Mouse (Mus musculus): Measurements from ENCODE around the gene Usp3.

Usp3 gene

DNA sequence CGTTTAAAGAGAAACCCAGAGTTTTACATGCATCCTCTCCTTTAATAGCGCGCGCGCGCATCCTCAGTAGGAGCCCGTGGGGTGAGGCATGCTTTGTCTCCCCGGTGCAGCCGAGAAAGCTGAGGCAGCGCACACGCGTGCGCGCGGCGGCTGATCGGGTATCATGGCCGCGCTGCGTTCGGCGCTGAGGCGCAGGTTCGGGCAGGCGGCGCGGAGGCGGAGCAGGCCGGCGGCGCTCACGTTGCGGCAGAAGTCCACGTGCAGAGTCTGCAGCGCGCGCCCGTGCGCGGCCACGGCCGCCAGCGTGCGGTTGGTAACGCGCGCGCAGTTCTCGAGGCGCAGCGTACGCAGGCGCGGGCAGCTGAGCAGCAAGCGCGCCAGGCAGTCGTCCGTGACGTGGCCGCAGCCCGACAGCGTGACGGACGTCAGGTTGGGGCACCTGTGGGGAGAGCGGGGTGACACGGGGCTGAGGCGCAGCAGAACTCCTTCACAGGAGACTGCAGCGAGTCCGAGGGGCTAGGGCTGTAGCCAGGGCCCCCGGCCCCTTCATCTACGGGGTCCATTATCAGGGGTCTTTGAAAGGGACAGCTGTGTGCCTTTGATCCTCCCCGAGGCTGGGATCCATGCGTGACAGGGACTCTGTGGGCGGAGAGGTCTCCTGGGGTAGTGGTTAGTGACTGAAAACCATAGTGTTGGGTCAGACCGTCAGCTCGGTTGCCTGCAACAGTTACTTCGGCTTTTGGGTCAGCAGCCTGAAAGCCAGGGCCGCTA is 81.2 kb downstream of the Usp3 start:
- in situ Hi-C loops (cut with MboI; ENCODE audit: low sequenced_read_pairs): loop anchor here (10.0 kb wide), 1 partner anchor 193 kb away; no protein-coding TSS in a partner anchor

DNA sequence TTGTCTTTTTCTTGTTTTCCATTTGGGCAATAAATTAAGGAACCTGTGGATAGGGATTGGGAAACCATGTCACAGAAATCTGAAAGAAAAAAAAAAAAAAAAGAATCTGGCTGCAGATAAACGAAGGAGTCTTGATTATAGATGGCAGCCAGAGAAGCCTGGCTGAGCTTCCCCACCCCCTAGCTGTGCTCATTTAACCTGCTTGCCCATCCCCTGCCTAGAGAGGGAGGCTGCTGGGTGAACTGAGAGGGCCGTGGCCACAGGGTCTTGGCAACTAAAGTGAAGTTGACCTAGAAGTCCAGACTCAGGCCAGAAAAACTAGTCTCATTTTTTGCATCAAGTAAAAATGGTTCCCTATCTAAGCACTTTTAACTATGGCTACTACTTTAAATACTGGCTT is 82.0 kb downstream of the Usp3 start:
- in situ Hi-C loops (cut with MboI; ENCODE audit: low sequenced_read_pairs): loop anchor here (10.0 kb wide), 1 partner anchor 194 kb away; no protein-coding TSS in a partner anchor

DNA sequence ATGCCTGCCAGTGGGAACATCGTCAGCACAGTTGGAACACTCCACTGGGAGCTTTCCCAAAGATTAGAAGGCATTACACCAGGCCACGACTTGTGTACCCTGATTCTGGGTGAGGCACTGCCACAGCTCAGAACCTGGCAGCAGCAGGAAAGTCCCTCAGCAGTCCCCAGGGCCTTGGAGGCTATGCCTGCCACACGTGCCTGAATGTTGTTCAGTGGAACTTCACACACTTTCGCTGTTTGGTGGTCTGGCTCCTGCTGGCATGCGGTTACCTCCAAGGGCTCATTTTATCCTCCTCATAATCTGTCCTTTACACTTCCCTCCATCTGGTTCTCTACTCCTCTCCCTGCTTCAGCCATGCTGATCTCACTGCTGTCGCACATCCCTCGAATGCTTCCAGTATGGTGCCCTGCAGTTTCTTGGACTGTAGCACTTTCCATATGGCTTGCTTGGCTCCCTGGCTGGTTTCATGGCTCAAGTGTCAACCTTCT is 82.5 kb downstream of the Usp3 start:
- in situ Hi-C loops (cut with MboI; ENCODE audit: low sequenced_read_pairs): loop anchor here (10.0 kb wide), 1 partner anchor 194 kb away; no protein-coding TSS in a partner anchor

DNA sequence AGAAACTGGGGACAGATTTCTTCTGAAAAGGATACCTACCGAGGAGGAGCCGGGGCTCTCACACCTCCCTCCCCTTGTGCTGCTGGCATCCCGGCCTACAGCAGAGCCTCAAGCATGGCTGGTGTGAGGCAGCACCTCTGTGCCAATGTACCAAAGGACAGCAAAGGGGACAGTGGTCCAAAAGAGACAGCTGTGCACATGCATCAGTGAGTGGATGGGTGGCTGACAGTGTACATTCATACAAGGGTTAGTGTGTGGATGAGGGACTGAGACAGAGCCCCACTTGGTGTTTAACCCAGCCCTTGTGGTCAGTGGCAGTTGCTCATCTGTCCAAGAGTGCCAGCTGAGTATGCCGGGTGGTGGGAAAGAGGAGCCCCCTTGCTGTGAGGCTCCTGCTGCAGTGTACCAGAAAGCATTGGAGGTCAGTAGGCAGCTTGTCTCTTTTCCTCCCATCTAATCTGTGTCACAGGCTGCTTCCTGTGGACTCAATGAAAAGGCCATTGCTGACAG is 84.0 kb downstream of the Usp3 start:
- in situ Hi-C loops (cut with MboI; ENCODE audit: low sequenced_read_pairs): no loop called here

- in situ Hi-C loops (cut with MboI; ENCODE audit: low sequenced_read_pairs): no loop called here
These were observed 85.3 kb downstream of the Usp3 start for GRCm38 (mm10) chr9:66507684-66508083.

DNA sequence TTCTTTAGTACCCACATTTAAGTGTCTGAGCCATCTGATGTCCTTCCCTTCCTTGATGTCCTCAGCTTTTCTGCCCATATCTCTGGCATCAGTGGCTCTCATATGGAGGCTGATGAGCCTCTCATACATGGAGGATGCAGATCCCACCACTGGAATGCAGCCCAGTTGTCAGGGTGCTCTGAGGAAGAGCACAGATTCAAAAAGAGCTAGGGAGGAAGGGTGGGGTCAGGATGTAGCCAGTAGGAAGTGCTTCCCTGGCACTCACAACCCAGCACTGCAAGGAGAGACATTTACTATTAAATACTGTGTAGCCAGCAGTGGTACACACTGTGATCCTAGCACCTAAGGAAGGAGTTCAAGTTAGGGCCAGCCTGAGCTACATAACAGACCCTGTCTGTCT is 86.5 kb downstream of the Usp3 start:
- in situ Hi-C loops (cut with MboI; ENCODE audit: low sequenced_read_pairs): no loop called here

DNA sequence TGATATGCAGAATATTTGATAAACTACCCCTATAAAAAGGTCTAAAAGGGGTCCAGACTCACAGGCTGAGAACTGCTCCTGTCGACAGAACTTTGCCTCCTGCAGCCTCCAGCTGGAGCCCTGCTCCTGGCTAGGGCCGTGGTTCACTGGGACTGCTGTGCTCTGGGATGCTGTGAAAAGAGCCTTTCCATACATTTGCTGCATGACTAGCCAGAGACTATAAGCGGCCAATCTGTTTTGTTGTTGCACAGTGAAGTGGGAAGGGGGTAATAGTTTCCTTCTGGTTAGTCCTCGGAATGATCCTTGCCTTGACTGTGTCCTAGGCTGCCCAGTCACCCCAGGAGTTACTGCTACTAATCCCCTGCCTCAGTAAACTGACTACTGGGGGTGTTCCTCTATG is 86.9 kb downstream of the Usp3 start:
- in situ Hi-C loops (cut with MboI; ENCODE audit: low sequenced_read_pairs): no loop called here

DNA sequence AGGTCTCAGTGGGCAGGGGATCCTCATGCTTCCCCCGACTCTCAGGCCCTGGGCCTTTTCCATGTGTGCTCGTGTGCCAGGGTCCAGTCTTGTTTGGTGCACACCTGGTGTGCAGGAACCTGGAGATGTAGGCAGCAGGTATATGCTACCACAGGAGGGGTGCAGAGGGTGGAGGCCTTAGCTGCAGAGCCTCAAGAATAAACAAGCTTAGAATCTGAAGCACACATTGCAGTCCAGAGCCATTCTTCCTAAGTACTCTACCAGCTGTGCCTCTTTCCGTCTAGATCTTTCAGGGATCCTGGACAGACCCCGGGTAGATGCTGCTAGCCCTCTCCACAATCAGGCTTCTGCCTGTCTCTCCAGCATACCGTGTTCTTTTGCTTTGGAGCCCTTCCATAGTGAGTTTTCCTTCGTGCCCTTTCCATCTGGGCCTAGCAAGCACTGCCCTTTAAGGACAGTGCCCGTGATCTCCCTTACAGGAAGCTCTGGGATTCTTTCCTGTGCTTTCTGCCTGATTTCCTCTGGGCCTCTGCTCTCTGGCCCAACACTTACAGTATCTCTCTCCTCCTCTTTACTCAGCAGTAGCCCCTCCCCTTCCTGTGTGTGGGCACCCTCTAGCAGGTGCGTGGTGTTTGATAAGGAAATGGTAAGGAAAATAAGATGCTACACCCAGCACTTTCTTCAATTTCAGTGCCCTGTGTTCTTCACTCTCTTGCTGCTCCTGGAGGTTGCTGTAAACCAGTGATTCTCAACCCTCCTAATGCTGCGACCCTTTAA is 87.6 kb downstream of the Usp3 start:
- in situ Hi-C loops (cut with MboI; ENCODE audit: low sequenced_read_pairs): no loop called here

DNA sequence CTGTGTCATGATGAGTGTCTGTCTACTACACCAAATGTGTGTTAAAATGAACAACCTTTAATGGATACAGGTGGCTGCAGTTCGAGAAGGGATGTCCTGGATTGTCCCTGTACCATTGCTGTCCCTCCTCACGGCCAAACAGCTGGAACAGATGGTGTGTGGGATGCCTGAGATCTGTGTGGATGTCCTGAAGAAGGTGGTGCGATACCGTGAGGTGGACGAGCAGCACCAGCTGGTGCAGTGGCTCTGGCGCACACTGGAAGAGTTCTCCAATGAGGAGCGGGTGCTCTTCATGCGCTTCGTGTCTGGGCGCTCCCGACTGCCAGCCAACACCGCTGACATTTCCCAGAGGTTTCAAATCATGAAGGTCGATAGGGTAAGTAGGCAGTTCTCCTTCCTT is 88.4 kb downstream of the Usp3 start:
- in situ Hi-C loops (cut with MboI; ENCODE audit: low sequenced_read_pairs): no loop called here

- in situ Hi-C loops (cut with MboI; ENCODE audit: low sequenced_read_pairs): no loop called here
These were observed 89.0 kb downstream of the Usp3 start for GRCm38 (mm10) chr9:66503879-66504411.

GRCm38 (mm10) chr9:66501248-66501647 is 91.7 kb downstream of the Usp3 start:
- in situ Hi-C loops (cut with MboI; ENCODE audit: low sequenced_read_pairs): no loop called here

- in situ Hi-C loops (cut with MboI; ENCODE audit: low sequenced_read_pairs): no loop called here
These were observed 99.0 kb downstream of the Usp3 start for GRCm38 (mm10) chr9:66493992-66494391.

DNA sequence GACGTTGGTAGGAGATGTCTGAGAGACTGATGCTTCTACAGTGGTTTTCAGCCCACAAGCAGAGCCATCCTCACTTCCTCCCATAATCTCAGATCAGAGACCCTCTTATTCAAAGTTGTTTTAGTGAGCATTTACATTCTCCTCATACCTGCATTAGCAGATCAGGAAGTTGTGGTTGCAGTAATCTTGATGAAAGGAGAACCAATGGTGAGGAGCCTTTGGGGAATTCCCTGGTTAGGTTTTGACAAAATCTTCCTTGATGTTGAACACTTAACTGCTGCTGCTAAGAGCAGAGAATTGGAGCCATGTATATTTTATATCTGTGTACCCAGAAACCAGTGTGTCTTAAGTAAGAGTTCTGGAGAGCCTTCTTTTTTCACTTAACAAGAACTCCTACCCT is 100.6 kb downstream of the Usp3 start:
- in situ Hi-C loops (cut with MboI; ENCODE audit: low sequenced_read_pairs): no loop called here

DNA sequence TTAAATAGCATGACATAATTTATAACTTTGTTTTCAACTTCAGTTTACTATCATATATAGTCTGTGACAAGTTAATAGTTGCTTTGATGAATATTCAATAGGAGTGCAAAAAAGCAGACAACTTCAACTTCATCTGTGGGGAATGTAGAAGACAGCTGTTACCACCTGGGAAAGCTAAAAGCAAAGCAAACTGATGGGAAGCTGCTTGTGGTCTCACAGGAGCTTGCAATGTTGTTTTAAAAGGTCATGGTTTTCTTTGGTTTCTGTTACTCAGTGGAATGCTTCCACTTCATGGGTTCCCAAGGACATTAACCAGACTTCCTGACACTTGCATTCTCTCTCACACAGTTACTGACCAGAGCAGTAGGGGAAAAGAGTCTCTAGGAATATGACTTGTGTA is 104.2 kb downstream of the Usp3 start:
- in situ Hi-C loops (cut with MboI; ENCODE audit: low sequenced_read_pairs): loop anchor here (5.0 kb wide), 1 partner anchor 36 kb away; no protein-coding TSS in a partner anchor

- in situ Hi-C loops (cut with MboI; ENCODE audit: low sequenced_read_pairs): no loop called here
These were observed 109.5 kb downstream of the Usp3 start for GRCm38 (mm10) chr9:66483429-66483828.

DNA sequence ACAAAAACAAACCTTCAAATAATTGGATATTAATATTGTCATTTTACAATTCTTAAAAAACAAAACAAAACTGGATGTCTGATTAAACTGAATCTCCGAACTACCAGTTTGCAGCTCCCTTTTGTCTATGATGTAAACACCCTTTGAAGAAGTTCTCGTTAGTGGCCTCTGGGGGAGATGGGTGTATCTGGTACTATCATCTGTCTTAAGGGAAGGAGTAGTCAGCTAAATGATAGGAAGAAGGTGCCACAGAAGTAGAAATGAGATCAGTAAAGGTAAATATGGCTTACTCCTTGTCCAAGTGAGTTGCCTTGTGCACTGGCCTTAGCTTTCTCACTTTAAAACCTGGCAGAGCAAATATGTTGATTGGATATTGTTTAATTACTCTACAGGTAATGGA is 115.2 kb downstream of the Usp3 start:
- in situ Hi-C loops (cut with MboI; ENCODE audit: low sequenced_read_pairs): no loop called here

DNA sequence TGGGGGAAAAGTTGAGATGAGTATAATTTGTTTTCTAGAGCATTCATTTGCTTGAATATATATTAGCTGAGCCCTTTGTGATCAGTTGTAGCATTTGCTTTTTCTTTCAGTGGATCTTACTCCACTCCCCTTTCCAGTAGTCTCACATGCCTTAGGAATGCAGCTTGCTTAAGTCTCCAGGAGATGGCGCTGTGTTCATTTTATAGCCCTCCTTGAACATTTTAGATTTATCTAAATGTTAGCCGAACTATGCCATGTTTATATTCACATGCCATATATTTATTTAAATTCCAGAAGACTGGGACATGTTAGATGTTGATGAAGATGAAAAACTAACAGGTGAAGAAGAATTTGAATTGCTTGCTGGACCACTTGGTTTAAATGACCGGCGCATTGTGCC is 127.9 kb downstream of the Usp3 start:
- in situ Hi-C loops (cut with MboI; ENCODE audit: low sequenced_read_pairs): loop anchor here (25.0 kb wide), 1 partner anchor 328 kb away; the partner anchor contains the start of genes Ciao2a and Snx1

All from CH12F3 (cell line).